Mouse (Mus musculus): ENCODE results near the gene Aak1. TPM values are rescaled to one million over a fixed set of nuclear protein-coding genes. Genes with fewer than 3 reads are reported as not detected.

The Aak1 gene
- total and polyA plus RNA-seq, 3 experiments = 2.8 to 21.0 (median 7.1) TPM

DNA sequence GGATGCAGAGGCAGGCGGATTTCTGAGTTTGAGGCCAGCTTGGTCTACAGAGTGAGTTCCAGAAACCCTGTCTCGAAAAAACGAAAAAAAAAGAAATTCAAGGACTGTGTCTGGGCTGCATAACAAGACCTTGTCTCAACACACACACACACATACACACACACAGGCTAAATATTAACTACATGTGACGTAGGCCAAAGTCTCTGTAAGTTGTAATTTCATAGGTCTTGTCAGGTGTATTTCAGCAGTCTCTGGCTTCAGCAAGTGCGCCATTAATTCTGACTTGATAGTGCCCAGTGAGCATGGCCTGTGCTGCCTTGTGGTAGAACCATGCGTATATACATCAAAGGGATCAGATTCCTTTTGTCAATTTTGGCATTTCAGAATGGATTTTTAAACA lies 152.7 kb downstream of the Aak1 start:
- DNase-seq (ENCODE audit: extremely low read depth) = no peak
- peak overlapping the region; percentile 52; the same call in 1 of the 2 replicates for H3K4me2 ChIP-seq (ENCODE audit: insufficient read depth, low read depth, poor library complexity, severe bottlenecking)
- H3K9me3 ChIP-seq (replicated peaks; ENCODE audit: low read length) = no peaks in the 10 kb centered on the region
- dilution Hi-C loops (cut with MboI; ENCODE audit: extremely low pct_ligation_motif_present, extremely low pct_unique_long_range_greater_than_20kb, low sequenced_read_pairs) = no loop called here
- no peak overlapping the region for H3K4me3 ChIP-seq (replicated peaks in 1 of 3; ENCODE audit: low read depth in 2 of 3, low read length in 2 of 3, poor library complexity in 1 of 3)
- no peaks in the 10 kb centered on the region for H3K27me3 ChIP-seq (replicated peaks)
- H3K36me3 ChIP-seq (replicated peaks in 1 of 2; ENCODE audit: control insufficient read depth in 1 of 2, insufficient read depth in 1 of 2, low read length in 1 of 2) = peaks cover 6 to 21% of the 10 kb centered on the region in 2 experiments
- peaks cover 6 to 28% of the 10 kb centered on the region in 2 experiments for H3K4me1 ChIP-seq (ENCODE audit: control insufficient read depth in 1 of 2, insufficient read depth in 2 of 2)
- TF ChIP-seq TCF12 (IDR thresholded peaks at IDR 0.05; ENCODE audit: low read depth, low read length) (no peak), ZKSCAN1 (IDR thresholded peaks at IDR 0.05; ENCODE audit: borderline replicate concordance, low read depth, low read length) (no peak), RAD21 (IDR thresholded peaks at IDR 0.05; ENCODE audit: low read depth, low read length) (no peak), BHLHE40 (IDR thresholded peaks at IDR 0.05; ENCODE audit: low read depth, low read length) (no peak), ZNF384 (IDR thresholded peaks at IDR 0.05; ENCODE audit: low read depth, low read length) (no peak), MYC (IDR thresholded peaks at IDR 0.05; ENCODE audit: low read depth, low read length) (no peak), MAX (IDR thresholded peaks at IDR 0.05; ENCODE audit: low read length) (no peak), GABPA (IDR thresholded peaks at IDR 0.05; ENCODE audit: insufficient replicate concordance, low read depth, low read length) (no peak), PAX5 (IDR thresholded peaks at IDR 0.05; ENCODE audit: low read length) (no peak), TBP (conservative IDR thresholded peaks at IDR 0.05; ENCODE audit: low read depth, low read length) (no peak), ZMIZ1 (IDR thresholded peaks at IDR 0.05; ENCODE audit: low read depth, low read length) (no peak), ZC3H11A (IDR thresholded peaks at IDR 0.05; ENCODE audit: low read depth, low read length) (no peak), SMC3 (IDR thresholded peaks at IDR 0.05; ENCODE audit: low read depth, low read length) (no peak)
- H3K9ac ChIP-seq (ENCODE audit: insufficient read depth, low read depth) = no peak overlapping the region
- H3K79me2 ChIP-seq (replicated peaks; ENCODE audit: control insufficient read depth, extremely low read depth, insufficient read depth, poor library complexity, severe bottlenecking) = no peaks in the 10 kb centered on the region
- peak overlapping the region; percentile 58 for H3K27ac ChIP-seq (ENCODE audit: insufficient read depth, low read depth)
- in situ Hi-C loops (cut with MboI; ENCODE audit: low pct_ligation_motif_present, low pct_unique_long_range_greater_than_20kb, low sequenced_read_pairs) = loop anchor here (10.0 kb wide), 1 partner anchor 187 kb away; no protein-coding TSS in a partner anchor

GRCm38 (mm10) chr6:87002521-87003055 lies 153.3 kb downstream of the Aak1 start:
- Histone ChIP-seq H3K4me2 (ENCODE audit: insufficient read depth, low read depth, poor library complexity, severe bottlenecking) (peak overlapping the region; percentile 52), H3K36me3 (replicated peaks in 1 of 2; ENCODE audit: control insufficient read depth in 1 of 2, insufficient read depth in 1 of 2, low read length in 1 of 2) (peaks cover 4 to 16% of the 10 kb centered on the region in 2 experiments), H3K9ac (ENCODE audit: insufficient read depth, low read depth) (0 out of 2 replicates have a peak overlapping the region, but pooled peaks have one; percentile 3), H3K4me3 (replicated peaks in 1 of 3; ENCODE audit: low read depth in 2 of 3, low read length in 2 of 3, poor library complexity in 1 of 3) (no peak overlapping the region), H3K27me3 (replicated peaks) (no peaks in the 10 kb centered on the region), H3K27ac (ENCODE audit: insufficient read depth, low read depth) (peak overlapping the region; percentile 58), H3K9me3 (replicated peaks; ENCODE audit: low read length) (no peaks in the 10 kb centered on the region), H3K79me2 (replicated peaks; ENCODE audit: control insufficient read depth, extremely low read depth, insufficient read depth, poor library complexity, severe bottlenecking) (no peaks in the 10 kb centered on the region), H3K4me1 (ENCODE audit: control insufficient read depth in 1 of 2, insufficient read depth in 2 of 2) (peaks cover 6 to 28% of the 10 kb centered on the region in 2 experiments)
- dilution Hi-C loops (cut with MboI; ENCODE audit: extremely low pct_ligation_motif_present, extremely low pct_unique_long_range_greater_than_20kb, low sequenced_read_pairs) = no loop called here
- in situ Hi-C loops (cut with MboI; ENCODE audit: low pct_ligation_motif_present, low pct_unique_long_range_greater_than_20kb, low sequenced_read_pairs) = loop anchor here (10.0 kb wide), 1 partner anchor 188 kb away; no protein-coding TSS in a partner anchor
- peak; percentile 98 for DNase-seq (ENCODE audit: extremely low read depth)
- TF ChIP-seq CHD2 (IDR thresholded peaks at IDR 0.05; ENCODE audit: low read length) = peak; percentile 59; the same call in 1 of the 2 replicates
- peak; percentile 100 for TF ChIP-seq EP300 (IDR thresholded peaks at IDR 0.05; ENCODE audit: low read length)
- TF ChIP-seq MEF2A (IDR thresholded peaks at IDR 0.05; ENCODE audit: borderline replicate concordance, low read depth, low read length) = peak; percentile 78
- TF ChIP-seq MAFK (IDR thresholded peaks at IDR 0.05; ENCODE audit: insufficient replicate concordance, low read length) = peak; percentile 98
- peak; percentile 89 for TF ChIP-seq ETS1 (conservative IDR thresholded peaks at IDR 0.05; ENCODE audit: low read depth, low read length)
- TF ChIP-seq NRF1 (IDR thresholded peaks at IDR 0.05; ENCODE audit: low read depth, low read length) = peak; percentile 66; the same call in 1 of the 2 replicates
- TF ChIP-seq JUND (conservative IDR thresholded peaks at IDR 0.05; ENCODE audit: low read depth, low read length) = peak; percentile 99
- TF ChIP-seq MAZ (IDR thresholded peaks at IDR 0.05; ENCODE audit: low read depth, low read length) = no peak
- TF ChIP-seq BHLHE40 (IDR thresholded peaks at IDR 0.05; ENCODE audit: low read depth, low read length) = peak; percentile 65; the same call in 1 of the 2 replicates
- peak; percentile 100 for TF ChIP-seq IRF4 (IDR thresholded peaks at IDR 0.05; ENCODE audit: low read depth, low read length)
- TF ChIP-seq MXI1 (IDR thresholded peaks at IDR 0.05; ENCODE audit: low read depth, low read length) = peak; percentile 72; the same call in 1 of the 2 replicates
- peak; percentile 48; the same call in 1 of the 2 replicates for TF ChIP-seq ELF1 (IDR thresholded peaks at IDR 0.05; ENCODE audit: low read depth, low read length)
- no peak; the same call in 1 of the 2 replicates for TF ChIP-seq UBTF (IDR thresholded peaks at IDR 0.05; ENCODE audit: low read depth, low read length)
- TF ChIP-seq ZKSCAN1 (IDR thresholded peaks at IDR 0.05; ENCODE audit: borderline replicate concordance, low read depth, low read length) = no peak
- no peak for TF ChIP-seq KAT2A (IDR thresholded peaks at IDR 0.05; ENCODE audit: insufficient replicate concordance, low read length)
- peak; percentile 65 for TF ChIP-seq TCF12 (IDR thresholded peaks at IDR 0.05; ENCODE audit: low read depth, low read length)
- no peak for TF ChIP-seq ZNF384 (IDR thresholded peaks at IDR 0.05; ENCODE audit: low read depth, low read length)
- 0 out of 2 replicates have a peak, but pooled peaks have one; percentile 46 for TF ChIP-seq TBP (conservative IDR thresholded peaks at IDR 0.05; ENCODE audit: low read depth, low read length)
- peak; percentile 85 for TF ChIP-seq MAX (IDR thresholded peaks at IDR 0.05; ENCODE audit: low read length)
- peak; percentile 91 for TF ChIP-seq SIN3A (IDR thresholded peaks at IDR 0.05; ENCODE audit: low read length)
- no peak for TF ChIP-seq USF1 (IDR thresholded peaks at IDR 0.05; ENCODE audit: low read depth, low read length)
- 0 out of 2 replicates have a peak, but pooled peaks have one; percentile 28 for TF ChIP-seq ZMIZ1 (IDR thresholded peaks at IDR 0.05; ENCODE audit: low read depth, low read length)
- peak; percentile 58; the same call in 1 of the 2 replicates for TF ChIP-seq HCFC1 (IDR thresholded peaks at IDR 0.05; ENCODE audit: low read depth, low read length)
- no peak for TF ChIP-seq GABPA (IDR thresholded peaks at IDR 0.05; ENCODE audit: insufficient replicate concordance, low read depth, low read length)
